Mouse (Mus musculus) T-helper 2 cell (primary cell): ENCODE data around the gene Mroh7.

Source experiments
- in situ Hi-C: fragments of 300-600 bp; cut with MboI, MseI; formaldehyde crosslinking; loops from one replicate; pipeline ENCODE4 v1.15.1; 2025; ENCODE audit warnings: high pct_unique_total_duplicates

Mroh7 gene

GRCm38 (mm10) chr4:106699989-106700388 lies 30.7 kb downstream of the Mroh7 start:
- in situ Hi-C loops: loop anchor here (10.0 kb wide), 1 partner anchor 675 kb away; no protein-coding TSS in a partner anchor

GRCm38 (mm10) chr4:106693841-106694430 lies 36.8 kb downstream of the Mroh7 start:
- in situ Hi-C loops: loop anchor here (10.0 kb wide), 1 partner anchor 669 kb away; no protein-coding TSS in a partner anchor

- in situ Hi-C loops: no loop called here
Measured at GRCm38 (mm10) chr4:106688636-106689296, 42.0 kb downstream of the Mroh7 start.

GRCm38 (mm10) chr4:106680955-106681354 lies 49.8 kb downstream of the Mroh7 start:
- in situ Hi-C loops: no loop called here

- in situ Hi-C loops: no loop called here
Measured at GRCm38 (mm10) chr4:106679152-106679551, 51.6 kb downstream of the Mroh7 start.

GRCm38 (mm10) chr4:106678442-106679118 lies 52.1 kb downstream of the Mroh7 start, which contains the start of gene Ttc4:
Ttc4 (minus strand) TSS chr4:106678944.
- in situ Hi-C loops: no loop called here

- in situ Hi-C loops: no loop called here
Measured at GRCm38 (mm10) chr4:106676749-106677148, 54.0 kb downstream of the Mroh7 start.

GRCm38 (mm10) chr4:106666546-106666945 lies 64.2 kb downstream of the Mroh7 start:
- in situ Hi-C loops: no loop called here

- in situ Hi-C loops: no loop called here
Measured at GRCm38 (mm10) chr4:106665673-106666072, 65.1 kb downstream of the Mroh7 start.

GRCm38 (mm10) chr4:106665269-106665668 lies 65.5 kb downstream of the Mroh7 start:
- in situ Hi-C loops: no loop called here

- in situ Hi-C loops: loop anchor here (5.0 kb wide), 1 partner anchor 102 kb away; the partner anchor contains the start of gene Dhcr24
Measured at GRCm38 (mm10) chr4:106664697-106665096, 66.0 kb downstream of the Mroh7 start.

GRCm38 (mm10) chr4:106663956-106664470 lies 66.7 kb downstream of the Mroh7 start:
- in situ Hi-C loops: loop anchor here (5.0 kb wide), 1 partner anchor 102 kb away; the partner anchor contains the start of gene Dhcr24

GRCm38 (mm10) chr4:106655681-106656080 lies 75.0 kb downstream of the Mroh7 start:
- in situ Hi-C loops: no loop called here

GRCm38 (mm10) chr4:106653051-106653450 lies 77.7 kb downstream of the Mroh7 start:
- in situ Hi-C loops: no loop called here

- in situ Hi-C loops: no loop called here
Measured at GRCm38 (mm10) chr4:106652546-106652945, 78.2 kb downstream of the Mroh7 start.

- in situ Hi-C loops: no loop called here
Measured at GRCm38 (mm10) chr4:106650833-106651527, 79.7 kb downstream of the Mroh7 start, which contains the start of gene Pars2. Pars2 (plus strand) TSS chr4:106651069.

- in situ Hi-C loops: no loop called here
Measured at GRCm38 (mm10) chr4:106647137-106647536, 83.6 kb downstream of the Mroh7 start.

GRCm38 (mm10) chr4:106645797-106646196 lies 84.9 kb downstream of the Mroh7 start:
- in situ Hi-C loops: no loop called here

- in situ Hi-C loops: no loop called here
Measured at GRCm38 (mm10) chr4:106644218-106644610, 86.5 kb downstream of the Mroh7 start.

GRCm38 (mm10) chr4:106643483-106644217 lies 87.1 kb downstream of the Mroh7 start:
- in situ Hi-C loops: no loop called here

- in situ Hi-C loops: loop anchor here (5.0 kb wide), 1 partner anchor 73 kb away; no protein-coding TSS in a partner anchor
Measured at GRCm38 (mm10) chr4:106634086-106634479, 96.6 kb downstream of the Mroh7 start.
